Mouse (Mus musculus): ENCODE data around the gene Armt1. TPM values are rescaled to one million over a fixed set of nuclear protein-coding genes. Genes with fewer than 3 reads are reported as not detected.
A peak's percentile ranks its signal among the peaks of the same experiment; 100 is the strongest.

The Armt1 gene
- polyA plus RNA-seq, 1 experiment: 8.4 TPM

- H3K27ac ChIP-seq (ENCODE audit: insufficient read depth, low read length): no peak overlapping the region
- H3K27me3 ChIP-seq (ENCODE audit: control insufficient read depth, insufficient read depth, low read length): no peaks in the 10 kb centered on the region
- H3K4me1 ChIP-seq (ENCODE audit: control insufficient read depth, insufficient read depth, insufficient read length): no peaks in the 10 kb centered on the region
- TF ChIP-seq POLR2A (IDR thresholded peaks at IDR 0.05; ENCODE audit: low read depth, low read length) (no peak), CTCF (IDR thresholded peaks at IDR 0.05; ENCODE audit: extremely low read depth, insufficient read depth, insufficient read length, insufficient replicate concordance) (no peak)
- H3K36me3 ChIP-seq (ENCODE audit: control insufficient read depth, insufficient read depth, low read length): no peaks in the 10 kb centered on the region
- DNase-seq (ENCODE audit: low read depth in 1 of 2, low spot score in 2 of 2): no peak
- no peak overlapping the region for H3K4me3 ChIP-seq (ENCODE audit: extremely low read depth, insufficient read depth, insufficient read length)
- 95% methylated on average over 5 of the region's 5 CpGs for WGBS
Observed at GRCm38 (mm10) chr10:4476604-4477003, 44.3 kb downstream of the Armt1 start.

- Histone ChIP-seq H3K27me3 (ENCODE audit: control insufficient read depth, insufficient read depth, low read length) (no peaks in the 10 kb centered on the region), H3K4me1 (ENCODE audit: control insufficient read depth, insufficient read depth, insufficient read length) (no peaks in the 10 kb centered on the region), H3K27ac (ENCODE audit: insufficient read depth, low read length) (no peak overlapping the region), H3K36me3 (ENCODE audit: control insufficient read depth, insufficient read depth, low read length) (no peaks in the 10 kb centered on the region), H3K4me3 (ENCODE audit: extremely low read depth, insufficient read depth, insufficient read length) (no peak overlapping the region)
- no peak for DNase-seq (ENCODE audit: low read depth in 1 of 2, low spot score in 2 of 2)
- WGBS: 92% methylated on average over 3 of the region's 3 CpGs
- TF ChIP-seq CTCF (IDR thresholded peaks at IDR 0.05; ENCODE audit: extremely low read depth, insufficient read depth, insufficient read length, insufficient replicate concordance) (no peak), POLR2A (IDR thresholded peaks at IDR 0.05; ENCODE audit: low read depth, low read length) (no peak)
Observed at GRCm38 (mm10) chr10:4480929-4481328, 48.7 kb downstream of the Armt1 start.

GRCm38 (mm10) chr10:4481695-4482094 is 49.4 kb downstream of the Armt1 start:
- Histone ChIP-seq H3K27ac (ENCODE audit: insufficient read depth, low read length) (no peak overlapping the region), H3K4me1 (ENCODE audit: control insufficient read depth, insufficient read depth, insufficient read length) (no peaks in the 10 kb centered on the region), H3K27me3 (ENCODE audit: control insufficient read depth, insufficient read depth, low read length) (no peaks in the 10 kb centered on the region), H3K4me3 (ENCODE audit: extremely low read depth, insufficient read depth, insufficient read length) (no peak overlapping the region), H3K36me3 (ENCODE audit: control insufficient read depth, insufficient read depth, low read length) (no peaks in the 10 kb centered on the region)
- DNase-seq (ENCODE audit: low read depth in 1 of 2, low spot score in 2 of 2): no peak
- 79% methylated on average over 8 of the region's 8 CpGs for WGBS
- TF ChIP-seq CTCF (IDR thresholded peaks at IDR 0.05; ENCODE audit: extremely low read depth, insufficient read depth, insufficient read length, insufficient replicate concordance) (no peak), POLR2A (IDR thresholded peaks at IDR 0.05; ENCODE audit: low read depth, low read length) (no peak)

GRCm38 (mm10) chr10:4482355-4482754 is 50.1 kb downstream of the Armt1 start, which contains the start of gene Ccdc170:
Gene Ccdc170 (plus strand): TSS chr10:4482502.
- Histone ChIP-seq H3K27me3 (ENCODE audit: control insufficient read depth, insufficient read depth, low read length) (no peaks in the 10 kb centered on the region), H3K4me1 (ENCODE audit: control insufficient read depth, insufficient read depth, insufficient read length) (no peaks in the 10 kb centered on the region), H3K36me3 (ENCODE audit: control insufficient read depth, insufficient read depth, low read length) (no peaks in the 10 kb centered on the region), H3K4me3 (ENCODE audit: extremely low read depth, insufficient read depth, insufficient read length) (no peak within 1 kb of the TSS), H3K27ac (ENCODE audit: insufficient read depth, low read length) (no peak within 1 kb of the TSS)
- WGBS: 92% methylated on average over 11 of the region's 11 CpGs
- no peak for DNase-seq (ENCODE audit: low read depth in 1 of 2, low spot score in 2 of 2)
- TF ChIP-seq POLR2A (IDR thresholded peaks at IDR 0.05; ENCODE audit: low read depth, low read length) (no peak), CTCF (IDR thresholded peaks at IDR 0.05; ENCODE audit: extremely low read depth, insufficient read depth, insufficient read length, insufficient replicate concordance) (no peak)

GRCm38 (mm10) chr10:4483848-4484247 is 51.6 kb downstream of the Armt1 start:
- DNase-seq (ENCODE audit: low read depth in 1 of 2, low spot score in 2 of 2): no peak
- no peak overlapping the region for H3K4me3 ChIP-seq (ENCODE audit: extremely low read depth, insufficient read depth, insufficient read length)
- TF ChIP-seq CTCF (IDR thresholded peaks at IDR 0.05; ENCODE audit: extremely low read depth, insufficient read depth, insufficient read length, insufficient replicate concordance): no peak
- no peak for TF ChIP-seq POLR2A (IDR thresholded peaks at IDR 0.05; ENCODE audit: low read depth, low read length)
- H3K27ac ChIP-seq (ENCODE audit: insufficient read depth, low read length): no peak overlapping the region
- no peaks in the 10 kb centered on the region for H3K27me3 ChIP-seq (ENCODE audit: control insufficient read depth, insufficient read depth, low read length)
- H3K4me1 ChIP-seq (ENCODE audit: control insufficient read depth, insufficient read depth, insufficient read length): no peaks in the 10 kb centered on the region
- no peaks in the 10 kb centered on the region for H3K36me3 ChIP-seq (ENCODE audit: control insufficient read depth, insufficient read depth, low read length)
- 93% methylated on average over 1 of the region's 1 CpGs for WGBS

- no peaks in the 10 kb centered on the region for H3K27me3 ChIP-seq (ENCODE audit: control insufficient read depth, insufficient read depth, low read length)
- no peak for DNase-seq (ENCODE audit: low read depth in 1 of 2, low spot score in 2 of 2)
Observed at GRCm38 (mm10) chr10:4484986-4485385, 52.7 kb downstream of the Armt1 start.

GRCm38 (mm10) chr10:4489865-4490264 is 57.6 kb downstream of the Armt1 start:
- Histone ChIP-seq H3K27me3 (ENCODE audit: control insufficient read depth, insufficient read depth, low read length) (no peaks in the 10 kb centered on the region), H3K27ac (ENCODE audit: insufficient read depth, low read length) (no peak overlapping the region), H3K4me1 (ENCODE audit: control insufficient read depth, insufficient read depth, insufficient read length) (peaks cover 4% of the 10 kb centered on the region; the same call in 1 of the 2 replicates), H3K4me3 (ENCODE audit: extremely low read depth, insufficient read depth, insufficient read length) (peak overlapping the region; percentile 18; the same call in 1 of the 2 replicates), H3K36me3 (ENCODE audit: control insufficient read depth, insufficient read depth, low read length) (no peaks in the 10 kb centered on the region)
- 55% methylated on average over 5 of the region's 5 CpGs for WGBS
- DNase-seq (ENCODE audit: low read depth in 1 of 2, low spot score in 2 of 2): no peak
- TF ChIP-seq POLR2A (IDR thresholded peaks at IDR 0.05; ENCODE audit: low read depth, low read length): no peak
- no peak for TF ChIP-seq CTCF (IDR thresholded peaks at IDR 0.05; ENCODE audit: extremely low read depth, insufficient read depth, insufficient read length, insufficient replicate concordance)

More at GRCm38 (mm10) chr10:4484986-4485385, 52.7 kb downstream of the Armt1 start:
- H3K27ac ChIP-seq (ENCODE audit: insufficient read depth, low read length): no peak overlapping the region
- 49% methylated on average over 9 of the region's 9 CpGs for WGBS
- no peak overlapping the region for H3K4me3 ChIP-seq (ENCODE audit: extremely low read depth, insufficient read depth, insufficient read length)
- H3K4me1 ChIP-seq (ENCODE audit: control insufficient read depth, insufficient read depth, insufficient read length): peaks cover under 1% of the 10 kb centered on the region; the same call in 1 of the 2 replicates
- no peaks in the 10 kb centered on the region for H3K36me3 ChIP-seq (ENCODE audit: control insufficient read depth, insufficient read depth, low read length)
- TF ChIP-seq POLR2A (IDR thresholded peaks at IDR 0.05; ENCODE audit: low read depth, low read length) (no peak), CTCF (IDR thresholded peaks at IDR 0.05; ENCODE audit: extremely low read depth, insufficient read depth, insufficient read length, insufficient replicate concordance) (no peak)

All from spleen, adult 2 months (tissue).